Mouse (Mus musculus) CH12.LX (cell line): Measurements from ENCODE around the gene B3gnt2. TPM values are rescaled to one million over a fixed set of nuclear protein-coding genes. Genes with fewer than 3 reads are reported as not detected.
A peak's percentile ranks its signal among the peaks of the same experiment; 100 is the strongest.

Source experiments
- DNase-seq: peaks from one replicate; pipeline ENCODE4 v3.0.0-alpha.2; 2013; ENCODE audit errors: extremely low read depth
- H3K27ac ChIP-seq: 2 replicates; pipeline ENCODE4 v1.5.1; 2012; ENCODE audit warnings: low read depth, mild to moderate bottlenecking, control low read depth, moderate library complexity; ENCODE audit not compliant: insufficient read depth
- H3K27me3 ChIP-seq: replicated peaks from 2 replicates; pipeline ENCODE3; 2012; ENCODE audit warnings: inconsistent platforms
- H3K36me3 ChIP-seq, 2 experiments: replicated peaks in 1 of 2; 2 replicates each; pipeline versions ENCODE3 to v1.6.1; 2012; ENCODE audit warnings: inconsistent platforms in 1 of 2, low read length in 1 of 2, mild to moderate bottlenecking in 1 of 2, mixed read lengths in 1 of 2, moderate library complexity in 1 of 2; ENCODE audit not compliant: control insufficient read depth in 1 of 2, insufficient read depth in 1 of 2
- H3K4me1 ChIP-seq, 2 experiments: 2 replicates each; pipeline ENCODE4 v1.6.1; 2012; ENCODE audit warnings: inconsistent platforms in 1 of 2, moderate library complexity in 1 of 2; ENCODE audit not compliant: insufficient read depth in 2 of 2, control insufficient read depth in 1 of 2
- H3K4me2 ChIP-seq: 2 replicates; pipeline ENCODE4 v1.6.1; 2012; ENCODE audit warnings: low read depth, mild to moderate bottlenecking, control low read depth; ENCODE audit not compliant: poor library complexity, insufficient read depth, severe bottlenecking
- H3K4me3 ChIP-seq, 3 experiments: fragments of 150-350 bp in 1 of 3; sonication (generic) in 1 of 3; replicated peaks in 1 of 3; 2 replicates each; pipeline versions ENCODE3 to v1.5.1; 2011 to 2012; ENCODE audit warnings: low read depth in 2 of 3, low read length in 2 of 3, mild to moderate bottlenecking in 2 of 3, moderate library complexity in 2 of 3, control low read depth in 1 of 3, improper control_type of control experiment in 1 of 3, inconsistent platforms in 1 of 3, mixed read lengths in 1 of 3; ENCODE audit not compliant: poor library complexity in 1 of 3
- H3K79me2 ChIP-seq: replicated peaks from 2 replicates; pipeline ENCODE4 v1.6.1; 2012; ENCODE audit warnings: mild to moderate bottlenecking, moderate library complexity; ENCODE audit not compliant: control insufficient read depth, poor library complexity, insufficient read depth, severe bottlenecking; ENCODE audit errors: extremely low read depth
- H3K9ac ChIP-seq: 2 replicates; pipeline ENCODE4 v1.6.1; 2012; ENCODE audit warnings: low read depth, mild to moderate bottlenecking, control low read depth, moderate library complexity; ENCODE audit not compliant: insufficient read depth
- H3K9me3 ChIP-seq: replicated peaks from 2 replicates; pipeline ENCODE3; 2012; ENCODE audit warnings: low read length, inconsistent platforms, mixed read lengths
- CHD1 ChIP-seq: IDR thresholded peaks from 2 replicates; pipeline ENCODE4 v1.6.1; 2012; ENCODE audit warnings: low read depth, low read length, improper control_type of control experiment, inconsistent platforms
- CHD2 ChIP-seq: IDR thresholded peaks from 2 replicates; pipeline ENCODE4 v1.6.1; 2011; ENCODE audit warnings: low read length, improper control_type of control experiment
- E2F4 ChIP-seq: IDR thresholded peaks from 2 replicates; pipeline ENCODE4 v1.6.1; 2011; ENCODE audit warnings: low read depth, low read length, improper control_type of control experiment; ENCODE audit not compliant: insufficient replicate concordance
- MAZ ChIP-seq: IDR thresholded peaks from 2 replicates; pipeline ENCODE4 v1.6.1; 2012; ENCODE audit warnings: low read depth, mild to moderate bottlenecking, inconsistent platforms, low read length, improper control_type of control experiment, moderate library complexity
- MYC ChIP-seq: IDR thresholded peaks from 2 replicates; pipeline ENCODE4 v1.6.1; 2011; ENCODE audit warnings: low read depth, mild to moderate bottlenecking, improper control_type of control experiment, low read length
- NELFE ChIP-seq: IDR thresholded peaks from 2 replicates; pipeline ENCODE4 v1.6.1; 2011; ENCODE audit warnings: low read depth, low read length, improper control_type of control experiment
- POLR2AphosphoS2 ChIP-seq: IDR thresholded peaks from 2 replicates; pipeline ENCODE4 v1.6.1; 2011; ENCODE audit warnings: low read depth, low read length, improper control_type of control experiment
- SIN3A ChIP-seq: IDR thresholded peaks from 2 replicates; pipeline ENCODE4 v1.6.1; 2012; ENCODE audit warnings: low read length, improper control_type of control experiment, inconsistent platforms
- SMC3 ChIP-seq: IDR thresholded peaks from 2 replicates; pipeline ENCODE4 v1.6.1; 2011; ENCODE audit warnings: low read depth, low read length, improper control_type of control experiment
- ZKSCAN1 ChIP-seq: IDR thresholded peaks from 2 replicates; pipeline ENCODE4 v1.6.1; 2012; ENCODE audit warnings: low read depth, inconsistent platforms, low read length, improper control_type of control experiment, borderline replicate concordance
- dilution Hi-C: fragments of 300-500 bp; cut with MboI; formaldehyde crosslinking; loops from 2 replicates; pipeline ENCODE4 v1.14.3; 2020; ENCODE audit warnings: low sequenced_read_pairs; ENCODE audit not compliant: extremely low pct_unique_long_range_greater_than_20kb, extremely low pct_ligation_motif_present
- in situ Hi-C: fragments of 300-500 bp; cut with MboI; formaldehyde crosslinking; loops from 3 replicates; pipeline ENCODE4 v1.14.3; 2019; ENCODE audit warnings: low sequenced_read_pairs, low pct_ligation_motif_present, low pct_unique_long_range_greater_than_20kb, mixed read lengths
- polyA plus RNA-seq: library from polyadenylated mRNA; unstranded; fragments of >175 nt; gene quantifications from 2 replicates; pipeline ENCODE4 v1.2.1, GENCODE M21; 2012; ENCODE audit warnings: low read depth; ENCODE audit not compliant: insufficient read length
- total RNA-seq, 2 experiments: library from RNA; depleted of rRNA; stranded (reverse); fragments of 300-350 nt in 1 of 2; fragments of >200 nt in 1 of 2; gene quantifications; 2 replicates each; pipeline ENCODE4 v1.2.3; 2012 to 2014

Gene B3gnt2
- total and polyA plus RNA-seq, 3 experiments = 74.6 to 96.0 (median 75.2) TPM

DNA sequence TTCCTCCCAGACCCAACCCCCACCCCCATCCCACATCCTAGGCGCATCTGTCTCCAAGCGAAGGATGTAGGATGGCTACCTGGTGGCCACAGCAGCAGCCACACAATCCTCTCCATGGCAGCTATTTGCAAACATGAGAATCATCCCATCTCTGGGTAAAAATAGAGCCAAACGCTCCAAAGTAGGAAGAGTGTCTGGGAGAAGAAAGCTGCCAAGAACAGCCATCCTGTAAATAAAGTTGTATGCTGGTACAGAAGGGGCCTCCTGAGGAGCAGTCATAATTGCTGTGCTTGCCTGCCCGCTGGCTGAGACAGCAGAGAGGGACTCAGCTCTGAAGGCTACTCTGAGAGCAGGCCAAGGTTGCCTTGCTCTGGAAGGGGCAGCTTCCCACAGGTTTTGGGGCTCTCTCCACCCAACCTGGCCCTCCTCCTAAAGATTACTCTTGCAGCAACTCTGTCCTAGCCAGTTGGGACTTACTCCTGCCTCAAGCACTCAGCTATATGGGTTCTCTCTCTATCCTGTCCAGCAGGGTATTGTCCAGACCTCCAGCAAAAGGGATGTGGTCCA lies 33.2 kb downstream of the B3gnt2 start:
- no peak overlapping the region for H3K4me2 ChIP-seq
- H3K4me1 ChIP-seq = peaks cover 14 to 42% of the 10 kb centered on the region in 2 experiments
- H3K36me3 ChIP-seq = peaks cover 27 to 75% of the 10 kb centered on the region in 2 experiments
- no peak for DNase-seq
- H3K27me3 ChIP-seq = no peaks in the 10 kb centered on the region
- in situ Hi-C loops = no loop called here
- H3K9ac ChIP-seq = no peak overlapping the region
- H3K4me3 ChIP-seq = no peak overlapping the region
- dilution Hi-C loops = no loop called here
- H3K79me2 ChIP-seq = peaks cover 9% of the 10 kb centered on the region
- no peak for TF ChIP-seq NELFE
- TF ChIP-seq E2F4 = no peak
- TF ChIP-seq SIN3A = no peak
- TF ChIP-seq MYC = no peak
- no peak for TF ChIP-seq ZKSCAN1
- no peak for TF ChIP-seq CHD1
- TF ChIP-seq SMC3 = no peak
- no peak for TF ChIP-seq CHD2
- no peak overlapping the region for H3K27ac ChIP-seq
- peaks cover 10% of the 10 kb centered on the region for H3K9me3 ChIP-seq

DNA sequence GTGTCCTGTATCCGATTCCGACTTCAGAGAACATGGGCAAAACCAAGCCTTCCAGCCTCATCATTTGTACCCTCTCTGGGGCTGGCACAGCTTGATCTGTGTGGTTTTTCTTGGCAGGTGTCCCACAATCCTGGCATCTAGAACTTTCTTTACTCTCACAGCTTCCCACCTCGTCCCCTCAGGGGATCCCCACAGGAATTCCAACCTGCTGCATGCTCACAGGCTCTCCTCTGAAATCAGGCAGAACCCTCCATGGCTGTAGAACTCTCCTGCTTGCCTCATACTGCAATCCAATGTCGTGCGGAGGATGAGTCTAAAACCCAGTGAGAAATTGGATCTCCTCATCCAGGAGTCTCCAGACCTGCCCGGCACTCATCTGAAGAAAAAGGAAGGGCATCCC lies 34.1 kb downstream of the B3gnt2 start:
- H3K79me2 ChIP-seq = no peaks in the 10 kb centered on the region; the same call in 1 of the 2 replicates
- dilution Hi-C loops = no loop called here
- TF ChIP-seq MAZ (no peak), POLR2AphosphoS2 (0 out of 2 replicates have a peak, but pooled peaks have one; percentile 42)
- H3K9me3 ChIP-seq = peaks cover 10% of the 10 kb centered on the region
- H3K36me3 ChIP-seq = peaks cover 19 to 68% of the 10 kb centered on the region in 2 experiments
- DNase-seq = no peak
- peaks cover 14 to 41% of the 10 kb centered on the region in 2 experiments for H3K4me1 ChIP-seq
- no peak overlapping the region for H3K27ac ChIP-seq
- H3K9ac ChIP-seq = no peak overlapping the region
- in situ Hi-C loops = no loop called here
- no peaks in the 10 kb centered on the region for H3K27me3 ChIP-seq
- H3K4me3 ChIP-seq = no peak overlapping the region
- no peak overlapping the region for H3K4me2 ChIP-seq

DNA sequence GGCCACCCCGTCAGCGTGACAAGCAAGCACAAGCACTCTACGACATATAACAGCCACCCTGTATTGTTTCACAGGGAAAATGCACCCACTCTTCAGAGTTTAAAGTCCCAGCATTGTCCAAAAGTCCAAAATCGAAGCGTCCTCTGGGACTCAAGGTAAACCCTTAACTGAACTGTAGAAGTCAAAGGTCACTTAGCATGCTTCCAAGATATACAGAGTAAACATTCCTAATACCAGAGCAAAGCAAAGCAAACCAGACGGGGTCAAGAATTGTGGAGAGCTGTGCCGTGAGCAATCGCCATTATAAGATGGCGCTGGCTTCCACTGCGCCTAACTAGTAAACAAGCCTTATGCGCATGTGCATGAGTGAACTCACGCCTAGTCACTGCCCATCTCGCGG lies 34.7 kb downstream of the B3gnt2 start:
- H3K9ac ChIP-seq = no peak overlapping the region
- H3K4me3 ChIP-seq = no peak overlapping the region
- peaks cover 16 to 68% of the 10 kb centered on the region in 2 experiments for H3K36me3 ChIP-seq
- peaks cover 10% of the 10 kb centered on the region for H3K9me3 ChIP-seq
- in situ Hi-C loops = no loop called here
- no peak overlapping the region for H3K27ac ChIP-seq
- no peak for TF ChIP-seq SIN3A
- TF ChIP-seq POLR2AphosphoS2 = 0 out of 2 replicates have a peak, but pooled peaks have one; percentile 17
- dilution Hi-C loops = no loop called here
- no peak overlapping the region for H3K4me2 ChIP-seq
- H3K4me1 ChIP-seq = peaks cover 15 to 43% of the 10 kb centered on the region in 2 experiments
- no peaks in the 10 kb centered on the region for H3K27me3 ChIP-seq
- DNase-seq = no peak
- no peaks in the 10 kb centered on the region; the same call in 1 of the 2 replicates for H3K79me2 ChIP-seq
